Mouse (Mus musculus) lung, postnatal 10 days (tissue): ENCODE data around the gene Olfr474.
"Not testable (repeated sequence)": the region's sequence is repeated elsewhere in the genome, so short reads cannot be mapped to it uniquely, and the experiment has no call there.

Experiments
- DNase-seq: peaks from one replicate; pipeline ENCODE4 v3.0.0; 2021

The Olfr474 gene

GRCm38 (mm10) chr7:107954343-107954742, at the start of gene Olfr474:
TSS of gene Olfr474 (plus strand) at chr7:107954643.
- DNase-seq: no peak

GRCm38 (mm10) chr7:107930146-107930545, 24.3 kb upstream of the Olfr474 start, which contains the start of gene Olfr473:
TSS of gene Olfr473 (plus strand) at chr7:107930446.
- no peak for DNase-seq

- DNase-seq: not testable (repeated sequence)
Observed at GRCm38 (mm10) chr7:107952539-107952938, 1.9 kb upstream of the Olfr474 start.

GRCm38 (mm10) chr7:107964503-107964902, 10.1 kb downstream of the Olfr474 start, which contains the start of gene Olfr476:
TSS of gene Olfr476 (plus strand) at chr7:107964803.
- DNase-seq: no peak

- no peak for DNase-seq
Observed at GRCm38 (mm10) chr7:107986393-107986792, 31.9 kb downstream of the Olfr474 start, which contains the start of gene Olfr477. TSS of gene Olfr477 (plus strand) at chr7:107986693.
